In genomic region chr2:93032049-93032448, GRCm38 (mm10) we compare ENCODE assay signal across 9 mouse cellular contexts. TPM values are rescaled to one million over a fixed set of nuclear protein-coding genes. Genes with fewer than 3 reads are reported as not detected.
DNase-seq lines count a peak whose midpoint lies in the region; ATAC-seq lines count a peak whose summit lies in the region.
"Had no signal": no experiment of that assay in that cellular context is flagged by ENCODE, and none has a peak within 500 bp of the region (broad histone marks: within the 10 kb centered on the region; RNA-seq: fewer than 3 reads in every experiment).

No protein-coding gene starts in this region.

- H3K9ac ChIP-seq in forebrain, embryonic 12.5 days, result no peak overlapping the region

- H3K4me2 ChIP-seq in forebrain, embryonic 12.5 days, result no peak overlapping the region

- no peaks in the 10 kb centered on the region for H3K36me3 ChIP-seq in forebrain, embryonic 12.5 days (replicated peaks)

- H3K27ac ChIP-seq in forebrain, embryonic 12.5 days, result no peak overlapping the region

- 0 out of 2 replicates have a peak, but pooled peaks cover 4% of the 10 kb centered on the region for H3K27me3 ChIP-seq in forebrain, embryonic 12.5 days

- peaks cover 51% of the 10 kb centered on the region for H3K4me1 ChIP-seq in forebrain, embryonic 12.5 days

- no peaks in the 10 kb centered on the region for H3K9me3 ChIP-seq in forebrain, embryonic 12.5 days
- H3K9me3 ChIP-seq: G1E had no signal

- H3K4me3 ChIP-seq in forebrain, embryonic 12.5 days (replicated peaks), result no peak overlapping the region

- DNase-seq in kidney, adult 18-20 months, result peak; percentile 35
- DNase-seq in kidney, postnatal 10 days, result no peak
- peak; percentile 78 for DNase-seq in adrenal gland, adult 8-10 months
- DNase-seq in cerebellum, postnatal 10 days, result peak; percentile 78 to 79
- DNase-seq in heart, postnatal 4 days, result peak; percentile 59
- DNase-seq in layer of hippocampus, postnatal 36 days, result no peak

- 61% methylated on average over 8 of the region's 8 CpGs for WGBS in forebrain, embryonic 12.5 days

- no peak for ATAC-seq in frontal cortex, adult (ENCODE audit: low TSS enrichment)
- ATAC-seq in forebrain, embryonic 12.5 days (ENCODE audit: low FRiP score), result no peak

RNA-seq across cellular contexts. Expression of gene Prdm11, which starts 13.9 kb away (rescaled TPM):
- 10 to 100 TPM; 49.7 to 97.8 (median 69.9) TPM for total RNA-seq in adrenal gland, adult 8-10 months (2022)
- total RNA-seq in heart, postnatal 4 days (2021), result 10 to 100 TPM; 24.7 to 25.5 TPM
- 1.7 and 2.1 TPM in 2 replicates for polyA plus RNA-seq in forebrain, embryonic 12.5 days (2016; fragmentation: Nextera tagmentation; extraction: Ambion mirVana)
- total RNA-seq in layer of hippocampus, postnatal 36 days (2021), result 10 to 100 TPM; 25.7 to 30.1 TPM

Comparison
In these comparisons a context has a peak if more than half of its experiments do, and no peak if none do; other contexts are left out.
1. DNase-seq: peak in kidney, adult 18-20 months (single experiment), adrenal gland, adult 8-10 months (single experiment), cerebellum, postnatal 10 days (2 of 2) and heart, postnatal 4 days (single experiment); none in kidney, postnatal 10 days (single experiment) and layer of hippocampus, postnatal 36 days (0 of 2).